Mouse (Mus musculus) layer of hippocampus, postnatal 10 days (tissue): ENCODE measurements around the gene Tprg. TPM values are rescaled to one million over a fixed set of nuclear protein-coding genes. Genes with fewer than 3 reads are reported as not detected.
A peak's percentile ranks its signal among the peaks of the same experiment; 100 is the strongest.

Source experiments
- DNase-seq, 2 experiments: peaks; one replicate each; pipeline ENCODE4 v3.0.0; 2021; ENCODE audit warnings: low spot score in 2 of 2
- total RNA-seq, 2 experiments: library from RNA; stranded (reverse); gene quantifications; 2 replicates each; pipeline ENCODE4 v1.2.3; 2021

Tprg gene
- total RNA-seq, 2 experiments from 2014 or later: not detected

DNA sequence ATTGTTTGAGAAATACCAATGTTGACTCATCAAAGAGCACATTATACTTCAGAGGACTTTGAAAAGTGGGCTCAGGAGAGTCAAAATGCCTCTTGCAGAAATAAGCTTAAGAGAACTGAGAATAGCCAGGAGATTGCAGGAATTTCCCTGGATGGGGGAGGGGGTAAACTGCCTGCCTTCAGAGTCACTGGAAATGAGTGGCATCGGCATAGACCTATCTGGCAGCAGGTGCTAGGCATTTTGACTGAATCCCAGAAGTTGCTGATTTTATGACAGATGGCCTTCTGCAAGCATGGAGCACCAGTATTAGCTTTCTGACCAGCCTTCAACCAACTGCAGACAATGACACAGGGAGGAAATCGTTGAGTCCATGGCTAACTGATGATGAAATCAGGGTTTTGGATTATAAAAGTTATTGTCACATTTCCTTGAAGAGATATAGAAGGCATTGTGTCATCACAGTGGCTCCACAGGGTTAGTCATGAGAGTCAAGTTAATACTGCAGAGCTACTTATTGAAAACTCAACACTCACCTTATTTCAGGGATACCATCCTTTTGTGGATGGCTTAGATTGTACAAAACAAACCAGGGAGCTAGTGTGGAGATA is 39.1 kb downstream of the Tprg start:
- DNase-seq: no peak

DNA sequence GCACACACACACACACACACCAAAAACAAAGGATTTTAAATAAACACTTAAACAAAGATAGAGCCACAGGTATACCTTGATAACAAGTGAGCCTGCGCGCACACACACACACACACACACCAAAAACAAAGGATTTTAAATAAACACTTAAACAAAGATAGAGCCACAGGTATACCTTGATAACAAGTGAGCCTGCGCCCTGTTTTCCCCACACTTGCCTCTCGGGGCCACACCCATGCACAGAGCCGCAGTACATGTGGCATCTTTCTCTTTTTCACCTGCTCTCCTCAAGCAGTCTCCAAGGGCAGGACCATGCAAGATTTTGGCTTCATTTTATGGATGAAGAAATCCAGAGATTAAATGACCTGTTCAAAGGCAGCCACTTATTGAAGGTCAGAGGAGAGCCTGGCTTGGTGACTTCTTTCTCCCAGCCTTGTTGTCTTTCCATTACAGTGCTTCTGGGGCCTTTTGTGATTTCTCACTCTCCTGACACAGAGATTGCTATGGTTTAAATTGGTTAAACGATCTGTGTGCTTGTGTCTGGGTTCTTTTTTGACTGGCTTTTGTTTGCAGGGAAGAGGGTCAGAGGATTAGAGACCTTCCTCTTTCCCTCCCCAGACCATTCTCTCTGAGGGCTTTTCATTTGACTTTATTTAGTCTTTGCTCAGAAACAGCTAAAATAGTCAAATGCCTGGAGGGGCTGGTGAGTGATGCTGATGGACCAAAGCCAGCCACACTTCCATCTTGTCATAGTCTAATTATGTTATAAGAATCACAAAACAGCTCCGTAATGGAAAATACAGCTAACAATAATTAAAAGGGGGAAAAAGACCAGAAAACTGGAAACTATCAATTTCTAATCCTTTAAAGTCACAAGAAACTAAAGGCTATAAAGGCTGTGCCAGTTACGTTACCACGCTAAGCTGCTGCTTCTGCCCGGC is 46.9 kb downstream of the Tprg start:
- no peak for DNase-seq

DNA sequence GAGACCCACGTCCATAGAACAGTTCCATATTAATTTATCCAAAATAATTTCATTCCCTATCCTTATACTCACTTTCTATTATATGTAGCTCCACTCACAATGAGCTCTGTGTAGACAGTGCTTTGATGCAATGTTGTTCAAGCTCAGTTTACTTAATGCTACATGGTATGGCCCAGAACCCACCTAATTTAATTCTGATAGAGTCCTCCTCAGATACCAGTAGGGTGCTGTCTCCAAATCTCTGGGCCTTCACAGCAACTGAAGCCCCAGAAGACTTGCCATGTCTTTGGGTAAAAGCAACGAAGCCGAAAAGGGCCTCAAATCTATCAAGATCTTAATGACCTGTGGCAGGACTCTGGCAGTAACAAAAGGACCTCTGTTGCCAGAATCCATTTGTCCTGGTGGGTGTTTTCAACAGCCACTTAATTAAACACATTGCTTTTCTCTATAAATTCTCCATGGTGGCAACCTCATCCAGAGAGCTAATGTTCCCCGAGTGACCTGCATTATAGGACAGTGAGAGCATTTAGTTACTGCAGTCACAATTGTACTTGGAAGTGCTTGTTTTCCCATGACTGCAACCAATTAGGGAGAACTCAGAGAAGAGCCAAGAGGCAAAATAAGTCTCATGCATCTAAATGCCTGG is 48.6 kb downstream of the Tprg start:
- no peak for DNase-seq

DNA sequence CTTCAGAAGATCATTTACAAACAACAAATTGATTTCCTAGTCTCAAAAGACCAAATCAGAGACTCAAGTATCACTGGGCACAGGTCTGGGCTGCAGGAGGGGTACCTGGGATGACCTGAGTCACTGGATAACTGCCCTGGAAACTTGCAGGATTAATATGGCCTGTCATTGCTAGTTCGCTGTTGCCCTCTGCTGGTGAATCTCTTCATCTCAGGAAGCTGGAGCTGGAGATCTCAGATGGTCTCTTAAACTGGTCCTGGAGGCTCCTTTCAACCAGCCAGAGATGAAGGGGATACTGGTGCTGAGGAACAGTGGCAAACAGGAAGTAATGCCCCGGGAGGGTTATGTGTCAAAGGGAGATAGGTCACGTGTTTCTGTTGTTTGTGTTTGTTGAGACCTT is 63.0 kb downstream of the Tprg start:
- DNase-seq: peak; percentile 80 to 83

DNA sequence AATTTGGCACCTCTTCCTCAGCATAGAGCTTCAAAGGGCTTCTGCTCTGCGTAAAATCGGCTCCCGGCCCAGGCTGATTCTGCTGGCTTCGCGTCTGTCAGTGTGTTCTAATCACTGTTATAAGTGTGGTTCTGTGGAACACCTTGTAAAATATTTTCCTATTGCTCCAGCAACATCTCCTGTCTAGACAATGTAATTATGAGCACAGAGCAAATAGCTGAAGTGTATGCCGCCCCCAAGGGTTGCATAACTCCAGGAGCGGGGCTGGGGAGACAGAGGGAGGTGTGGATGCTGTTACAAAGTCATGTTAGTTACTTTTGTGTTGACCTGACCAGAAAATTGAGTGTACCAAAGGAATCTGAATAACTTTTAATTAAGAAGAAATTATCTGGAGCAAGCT is 81.2 kb downstream of the Tprg start:
- DNase-seq: peak in 1 of 2 experiments; percentile 36

DNA sequence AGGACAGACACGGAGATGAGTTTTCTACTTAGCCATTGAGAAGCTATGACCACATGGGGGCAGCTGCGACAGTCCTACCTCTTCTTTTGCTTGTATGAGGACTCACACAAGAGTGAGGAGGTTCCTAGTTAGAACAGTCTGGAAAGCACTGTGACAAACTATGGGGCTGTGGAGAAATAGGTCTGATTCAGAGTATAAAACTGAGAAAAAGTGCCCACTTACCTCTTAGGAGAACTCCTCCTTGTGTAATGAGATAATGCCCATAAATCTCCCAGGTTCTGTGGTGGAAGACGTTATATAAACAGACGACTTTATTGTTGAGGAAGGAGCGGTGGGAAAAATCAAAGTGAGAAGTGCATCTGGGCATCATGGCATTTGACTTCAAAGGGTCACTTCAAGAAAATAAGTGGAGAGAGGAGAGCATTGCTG is 83.4 kb downstream of the Tprg start:
- no peak for DNase-seq

DNA sequence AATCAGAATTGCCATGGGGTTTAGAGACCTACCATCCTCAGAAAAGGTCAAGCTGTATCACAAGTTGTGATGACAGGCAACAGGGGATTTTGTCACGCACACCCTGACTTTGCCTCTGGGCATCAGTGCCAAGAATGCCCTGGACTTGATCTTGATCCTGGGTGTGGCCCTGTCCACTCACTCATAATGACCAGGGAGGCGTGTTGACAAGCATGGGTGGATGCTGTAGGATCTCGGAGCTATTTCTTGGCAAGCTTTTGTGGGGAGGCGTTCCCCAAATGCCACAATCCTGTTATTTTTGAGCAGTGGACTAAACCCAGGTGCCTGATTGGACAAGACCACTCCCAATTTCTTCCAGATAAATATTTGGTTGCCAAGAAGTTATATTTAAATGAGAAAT is 87.5 kb downstream of the Tprg start:
- no peak for DNase-seq

DNA sequence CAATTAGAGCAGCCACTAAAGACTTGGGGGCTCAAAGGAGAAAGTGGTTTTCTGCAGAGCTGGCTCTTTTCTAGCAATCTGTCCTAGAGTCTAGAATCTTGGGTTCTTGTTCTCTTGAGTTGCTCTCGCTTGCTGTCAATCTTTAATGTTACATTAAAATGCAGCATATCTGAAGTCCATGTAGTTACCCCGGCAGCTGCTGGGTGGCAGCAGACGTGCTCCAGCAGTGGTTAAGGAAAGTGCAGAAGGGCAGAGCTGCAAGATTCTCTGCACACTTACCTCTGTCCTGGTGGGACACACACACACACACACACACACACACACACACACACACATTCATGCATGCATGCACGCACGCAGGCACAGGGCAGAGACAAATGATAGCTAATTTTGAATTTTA is 88.2 kb downstream of the Tprg start:
- peak; percentile 24 to 40 for DNase-seq

DNA sequence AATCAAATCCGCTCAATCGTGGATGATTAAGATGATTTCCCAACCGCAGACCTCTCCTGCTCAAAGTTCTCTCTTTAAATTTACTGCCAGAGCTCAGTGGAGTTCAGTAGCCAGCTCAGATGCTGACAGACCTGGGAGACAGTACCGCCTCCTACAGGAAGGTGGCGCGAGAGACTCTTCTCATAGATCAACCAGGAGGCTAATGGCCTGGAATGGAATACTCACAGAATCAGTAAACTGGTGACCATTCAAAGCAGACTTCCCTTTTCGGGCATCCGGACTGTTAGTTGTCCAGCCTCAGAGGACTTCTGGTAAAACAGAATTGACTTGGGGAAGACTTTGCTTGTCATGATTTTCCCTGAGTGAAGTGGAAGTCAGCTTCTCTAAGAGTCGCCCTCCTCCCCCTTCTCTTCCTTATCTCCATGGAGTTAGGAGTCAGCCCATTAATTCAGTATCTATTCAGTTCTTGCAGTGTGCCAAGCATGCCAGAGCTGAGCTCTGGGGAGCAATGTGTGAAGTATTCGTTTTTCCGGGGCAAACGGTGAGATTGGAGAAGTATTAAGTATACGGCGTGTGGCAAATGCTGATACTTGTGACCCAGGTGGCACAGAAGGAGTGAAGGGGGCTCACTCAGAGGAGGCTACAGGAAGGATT is 90.2 kb downstream of the Tprg start:
- peak; percentile 90 to 92 for DNase-seq

DNA sequence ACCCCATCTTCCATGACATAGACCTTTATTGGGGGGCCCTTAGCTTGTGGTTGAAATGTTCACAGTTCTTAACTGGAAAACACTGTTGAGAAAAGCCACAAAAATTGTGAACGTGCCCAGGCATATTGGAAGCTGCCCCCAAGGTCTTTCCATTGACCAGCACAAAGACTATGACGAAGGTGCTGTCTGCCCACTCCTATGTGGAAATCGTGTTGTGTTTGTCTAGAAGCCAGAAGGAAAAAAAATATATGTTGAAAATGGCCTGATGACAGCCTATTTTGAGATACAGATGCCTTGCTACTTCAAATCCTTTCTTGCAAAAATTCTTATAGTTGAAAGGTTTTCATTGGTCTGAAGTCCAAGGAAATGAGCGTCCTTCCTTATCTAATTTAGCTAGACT is 91.1 kb downstream of the Tprg start:
- DNase-seq: no peak

DNA sequence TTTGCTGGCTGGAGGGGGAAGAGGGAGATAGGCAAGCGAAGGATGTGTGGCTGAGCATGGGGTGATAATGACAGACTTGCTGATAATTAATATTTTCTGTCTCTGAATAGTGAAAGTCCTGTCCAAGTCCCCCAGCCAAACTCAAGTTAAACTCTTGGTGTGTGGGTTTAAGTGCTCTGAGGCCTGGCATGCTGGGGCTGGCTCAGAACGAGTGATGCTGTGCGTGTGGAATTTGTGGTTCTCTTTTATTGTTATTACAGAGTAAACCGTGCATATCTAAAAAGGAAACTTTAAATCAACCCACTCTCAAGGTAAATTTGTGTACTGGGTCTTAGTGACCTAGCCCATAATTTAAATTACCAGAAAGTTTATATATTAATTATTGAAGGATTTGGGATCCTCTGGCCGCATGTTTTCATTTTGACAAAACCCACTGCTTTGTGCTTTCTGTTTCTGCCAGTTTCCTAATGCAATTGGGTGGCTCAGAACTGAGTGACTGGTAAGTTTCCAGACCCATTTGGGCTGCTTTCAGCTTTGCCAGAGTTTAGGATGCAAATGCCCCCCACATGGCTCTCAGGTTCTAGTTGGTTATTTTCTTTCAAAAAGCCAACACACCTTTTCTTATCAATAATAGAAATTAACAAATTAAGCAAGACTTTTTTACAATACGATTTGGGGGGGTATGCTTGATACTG is 99.0 kb downstream of the Tprg start:
- DNase-seq: no peak

DNA sequence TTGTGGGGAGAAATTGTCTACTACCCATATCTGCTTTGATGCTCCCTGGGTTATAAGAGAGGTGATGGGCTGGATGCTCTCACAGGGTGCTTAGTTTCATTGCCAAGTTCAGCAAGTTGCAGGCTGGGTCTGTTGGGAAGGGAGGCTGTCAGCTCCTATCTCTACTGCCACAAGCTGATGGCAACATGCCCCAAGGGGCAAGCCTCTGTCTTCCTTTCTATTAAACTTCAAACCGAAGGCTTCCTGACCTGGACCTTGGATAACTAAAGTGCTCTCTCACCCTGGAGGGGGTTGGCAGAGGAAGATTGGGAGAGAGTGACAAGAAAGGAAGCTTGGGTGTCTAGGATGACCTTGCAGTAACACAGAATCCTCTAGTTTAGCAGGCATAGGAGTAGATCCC is 108.1 kb downstream of the Tprg start:
- no peak for DNase-seq

DNA sequence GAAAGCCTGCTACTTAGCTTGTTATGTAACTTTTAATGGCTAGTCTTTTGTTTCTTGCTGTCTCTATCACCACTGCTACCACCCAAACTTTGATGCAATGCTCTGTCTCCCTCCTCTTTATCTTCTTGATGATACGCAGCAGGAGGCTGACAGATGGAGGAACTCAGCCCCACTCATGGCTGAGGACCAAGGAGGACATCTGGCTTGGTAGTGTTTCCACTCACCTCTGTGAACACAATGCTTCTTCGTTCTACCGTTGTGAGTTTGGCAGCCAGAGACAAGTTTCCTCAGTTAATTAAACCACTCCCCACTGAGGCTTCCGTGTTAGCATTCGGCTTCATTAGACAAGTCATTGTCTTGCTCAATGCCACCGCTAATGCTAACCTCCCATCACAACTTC is 117.5 kb downstream of the Tprg start:
- no peak for DNase-seq

DNA sequence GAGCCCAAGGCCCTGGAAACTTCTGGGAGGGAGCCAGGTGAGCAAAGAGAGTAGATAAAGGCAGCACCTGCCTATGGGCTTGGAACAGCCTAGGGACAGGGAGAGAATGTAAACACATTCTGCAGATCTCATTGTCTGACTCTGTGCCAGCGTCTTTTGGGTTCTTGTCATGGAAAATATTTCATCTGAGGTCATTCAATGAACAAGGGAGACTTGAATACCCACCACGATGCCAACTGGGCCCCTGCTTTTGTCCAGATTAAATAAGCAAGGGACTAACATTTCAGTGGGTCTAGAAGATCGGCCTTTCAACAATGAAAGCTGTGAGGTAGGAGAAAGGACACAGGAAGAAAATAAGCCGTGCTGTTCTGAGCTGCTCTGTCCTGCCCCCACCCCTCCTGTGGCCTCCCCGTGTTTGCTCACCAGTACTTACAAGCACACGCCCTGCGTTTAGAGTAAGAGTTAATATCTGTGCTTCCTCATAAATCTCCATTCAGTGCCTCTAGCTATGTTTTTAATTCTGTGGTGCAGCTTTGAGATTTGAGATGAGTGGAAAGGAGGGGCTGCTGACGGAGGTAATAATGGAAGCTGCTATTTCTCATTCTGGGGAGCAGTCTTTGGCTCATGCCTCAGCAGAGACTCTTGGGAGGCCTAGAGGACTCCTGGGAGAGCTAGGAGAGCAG is 120.7 kb downstream of the Tprg start:
- no peak for DNase-seq

DNA sequence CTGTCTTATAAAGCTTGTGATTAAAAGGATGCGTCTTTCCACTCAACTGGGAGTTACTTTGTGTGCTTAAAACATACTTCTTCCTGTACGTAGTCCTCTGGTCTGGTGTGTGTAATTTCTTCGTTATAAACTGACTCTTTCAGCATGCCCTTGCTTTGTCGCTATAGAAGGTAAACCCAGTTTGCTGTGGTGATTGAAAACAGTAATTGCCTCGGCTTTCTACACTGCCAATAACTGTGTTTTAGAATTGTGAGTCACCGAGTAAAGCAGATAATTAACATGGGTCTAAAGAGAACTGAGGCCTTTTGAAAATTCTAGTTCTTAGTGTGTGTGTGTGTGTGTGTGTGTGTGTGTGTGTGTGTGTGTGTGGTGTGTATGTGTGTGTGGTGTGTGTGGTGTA is 121.4 kb downstream of the Tprg start:
- no peak for DNase-seq

DNA sequence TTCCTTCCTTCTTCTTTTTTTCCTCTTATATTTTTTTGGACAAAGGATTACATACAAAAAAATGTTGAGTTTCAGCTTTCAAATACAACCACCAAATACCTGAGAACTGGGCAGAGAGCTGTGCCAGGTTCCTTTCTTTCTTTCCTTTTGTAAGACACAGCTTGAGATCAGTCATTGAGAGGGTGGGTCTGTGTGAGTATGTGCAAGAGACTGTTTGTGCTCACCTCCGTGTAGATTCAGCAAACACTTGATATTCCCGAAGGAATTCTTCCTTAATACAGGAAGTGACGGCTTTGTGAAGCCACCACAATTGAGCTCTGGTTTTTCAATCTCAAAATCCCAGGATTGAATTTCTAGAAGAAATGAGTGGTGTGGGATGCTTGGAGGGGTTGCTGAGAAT is 124.7 kb downstream of the Tprg start:
- DNase-seq: no peak

DNA sequence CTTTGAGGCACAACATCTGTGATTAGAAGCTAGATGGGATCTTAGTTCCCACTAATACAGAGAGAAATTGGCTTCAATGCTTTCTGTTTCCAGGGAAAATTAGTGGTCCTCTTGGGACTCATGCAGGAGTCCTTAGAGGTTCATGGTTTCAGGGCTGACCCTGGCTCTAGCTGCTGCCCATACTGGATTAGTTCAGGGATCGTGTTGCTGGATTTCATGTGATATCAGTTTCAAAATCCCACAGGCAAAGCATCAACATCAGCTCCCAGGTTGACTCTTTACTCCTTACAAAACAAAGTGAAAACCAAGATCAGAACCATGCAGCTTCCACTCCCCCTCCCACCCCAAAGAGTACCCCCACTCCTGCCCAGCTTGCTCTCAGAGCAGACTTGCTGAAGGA is 127.3 kb downstream of the Tprg start:
- no peak for DNase-seq

DNA sequence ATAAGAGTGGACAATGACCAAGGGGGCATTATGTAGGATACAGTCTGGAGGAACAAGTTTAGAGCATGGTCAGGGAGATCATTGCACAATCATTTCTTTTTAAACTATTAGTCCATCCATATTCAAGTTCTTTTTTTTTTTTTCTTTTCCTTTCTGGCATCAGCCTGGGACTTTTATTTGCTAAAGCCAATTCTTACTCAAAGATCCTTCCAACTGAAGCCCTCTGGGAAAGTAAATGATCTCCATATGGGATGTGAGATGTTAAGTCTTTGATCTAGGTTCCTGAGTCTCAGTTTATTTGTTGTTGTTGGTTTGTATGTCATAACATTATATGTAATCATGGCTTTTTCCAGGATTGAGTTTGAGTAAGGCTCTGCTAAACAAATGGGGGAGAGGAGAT is 128.6 kb downstream of the Tprg start:
- no peak for DNase-seq

DNA sequence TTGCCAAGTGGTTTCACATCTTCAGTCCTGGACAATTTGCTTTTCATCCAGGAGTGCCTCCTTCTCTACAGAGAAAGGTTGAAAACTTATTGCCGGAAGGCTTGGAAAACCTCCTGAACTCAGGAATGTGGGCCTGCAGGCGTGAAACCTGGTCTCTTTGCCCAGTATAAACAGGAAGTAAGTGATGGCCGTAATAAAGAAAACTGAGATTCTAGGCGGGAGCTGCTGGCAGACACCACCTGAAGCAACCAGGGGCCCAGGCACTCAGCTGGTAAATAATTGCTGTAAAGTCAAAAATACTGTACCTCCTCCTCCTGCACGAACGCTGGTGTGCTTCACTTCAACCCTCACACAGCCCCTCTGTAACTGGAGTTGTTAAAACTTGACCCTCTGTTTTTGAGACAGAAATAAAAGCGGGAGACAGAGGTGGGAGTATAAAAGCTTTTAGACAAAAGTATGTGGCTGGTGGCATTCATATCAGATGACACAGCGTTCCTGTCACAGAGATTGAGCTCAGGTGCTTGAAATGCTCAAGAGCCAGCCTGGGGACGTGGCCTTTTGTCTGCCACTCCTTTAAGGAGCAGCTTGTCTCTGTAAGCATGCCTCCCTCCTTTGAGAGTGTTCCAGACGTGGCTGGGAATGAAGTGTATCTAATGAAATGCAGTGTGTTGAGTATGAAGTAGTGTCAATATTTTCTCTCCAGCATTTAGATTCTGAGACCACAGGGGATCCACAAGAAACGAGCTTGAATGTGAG is 131.4 kb downstream of the Tprg start:
- DNase-seq: no peak

DNA sequence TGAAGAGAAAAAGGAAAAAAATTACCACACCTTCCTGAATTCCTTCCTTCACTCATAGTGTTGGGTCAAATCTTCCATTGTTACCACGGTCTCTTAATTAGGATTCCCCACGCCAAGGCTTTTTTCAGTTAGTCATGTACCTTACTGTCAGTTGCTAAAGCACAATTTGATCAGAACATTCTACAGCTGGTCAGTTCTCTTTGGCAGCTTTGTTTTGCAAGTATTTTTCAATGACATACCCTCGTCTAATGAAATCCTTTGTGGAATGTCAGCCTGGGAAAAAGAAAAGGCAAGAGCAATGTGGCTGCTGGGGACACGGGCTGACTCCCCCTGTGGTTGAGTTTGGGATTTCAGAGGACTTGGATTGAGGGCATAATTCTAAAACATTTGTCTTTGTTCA is 136.4 kb downstream of the Tprg start:
- DNase-seq: no peak
